Mouse (Mus musculus) olfactory bulb, adult 2 months (tissue): ENCODE results near the gene Zgrf1.

Source experiments
- CTCF ChIP-seq: fragments of 200-500 bp; IDR thresholded peaks from 2 replicates; pipeline ENCODE4 v1.5.1; 2012; ENCODE audit warnings: low read depth, mild to moderate bottlenecking, low read length, moderate library complexity; ENCODE audit not compliant: insufficient read depth
- POLR2A ChIP-seq: fragments of 200-500 bp; IDR thresholded peaks from 2 replicates; pipeline ENCODE4 v1.6.1; 2012; ENCODE audit warnings: mild to moderate bottlenecking, low read depth, low read length, moderate library complexity; ENCODE audit not compliant: insufficient read depth

DNA sequence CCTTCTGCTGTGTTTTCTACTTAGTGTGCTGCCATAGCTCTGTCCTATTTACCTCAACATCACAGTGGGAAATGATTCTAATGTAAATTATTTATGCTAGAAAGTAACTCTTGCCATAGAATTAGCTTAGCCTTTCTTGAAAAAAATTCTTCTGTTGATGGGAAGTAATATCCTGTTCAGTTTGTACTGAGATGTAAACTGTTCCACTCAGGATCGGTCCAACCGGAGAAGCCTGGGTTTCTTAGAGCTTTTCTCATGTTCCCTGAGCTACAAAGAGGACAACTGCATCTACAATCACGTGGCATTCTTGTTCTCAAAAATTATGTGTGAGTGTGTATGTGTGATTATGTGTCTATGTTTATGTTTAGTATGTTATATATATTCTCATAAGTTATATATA, 24.1 kb upstream of the Zgrf1 start:
- TF ChIP-seq POLR2A = no peak
- TF ChIP-seq CTCF = no peak
